Mouse (Mus musculus): ENCODE data around the gene Ubn2. TPM values are rescaled to one million over a fixed set of nuclear protein-coding genes. Genes with fewer than 3 reads are reported as not detected.

The Ubn2 gene
- polyA plus RNA-seq, 1 experiment from 2014 or later, result 12.7 TPM

GRCm38 (mm10) chr6:38492550-38492949, 58.8 kb downstream of the Ubn2 start:
- no peaks in the 10 kb centered on the region for H3K4me1 ChIP-seq
- H3K9me3 ChIP-seq, result no peaks in the 10 kb centered on the region
- H3K9ac ChIP-seq, result no peak overlapping the region
- no peak overlapping the region for H3K27ac ChIP-seq
- no peak overlapping the region for H3K4me2 ChIP-seq
- peaks cover 37% of the 10 kb centered on the region for H3K36me3 ChIP-seq
- no peaks in the 10 kb centered on the region for H3K27me3 ChIP-seq
- ATAC-seq (ENCODE audit: borderline replicate concordance, extremely low read depth, low FRiP score, low TSS enrichment), result no peak
- no peak overlapping the region for H3K4me3 ChIP-seq
- 82% methylated on average over 3 of the region's 3 CpGs for WGBS

- no peak overlapping the region for H3K9ac ChIP-seq
- no peaks in the 10 kb centered on the region for H3K9me3 ChIP-seq
- no peak overlapping the region for H3K4me3 ChIP-seq
- H3K27me3 ChIP-seq, result no peaks in the 10 kb centered on the region
- H3K36me3 ChIP-seq, result peaks cover 38% of the 10 kb centered on the region
- no peaks in the 10 kb centered on the region for H3K4me1 ChIP-seq
- no peak overlapping the region for H3K4me2 ChIP-seq
- no peak overlapping the region for H3K27ac ChIP-seq
- ATAC-seq (ENCODE audit: borderline replicate concordance, extremely low read depth, low FRiP score, low TSS enrichment), result no peak
- WGBS, result 41% methylated on average over 4 of the region's 4 CpGs
Measured at GRCm38 (mm10) chr6:38495641-38496040, 61.9 kb downstream of the Ubn2 start.

GRCm38 (mm10) chr6:38512096-38512495, 78.3 kb downstream of the Ubn2 start:
- no peak overlapping the region for H3K9ac ChIP-seq
- 94% methylated on average over 1 of the region's 1 CpGs for WGBS
- no peak overlapping the region for H3K4me2 ChIP-seq
- no peaks in the 10 kb centered on the region for H3K27me3 ChIP-seq
- no peaks in the 10 kb centered on the region for H3K9me3 ChIP-seq
- ATAC-seq (ENCODE audit: borderline replicate concordance, extremely low read depth, low FRiP score, low TSS enrichment), result no peak
- no peak overlapping the region for H3K4me3 ChIP-seq
- no peaks in the 10 kb centered on the region for H3K4me1 ChIP-seq
- H3K27ac ChIP-seq, result no peak overlapping the region
- no peaks in the 10 kb centered on the region for H3K36me3 ChIP-seq

- ATAC-seq (ENCODE audit: borderline replicate concordance, extremely low read depth, low FRiP score, low TSS enrichment), result no peak
Measured at GRCm38 (mm10) chr6:38512830-38513229, 79.1 kb downstream of the Ubn2 start.

GRCm38 (mm10) chr6:38515201-38515600, 81.5 kb downstream of the Ubn2 start:
- no peak for ATAC-seq (ENCODE audit: borderline replicate concordance, extremely low read depth, low FRiP score, low TSS enrichment)
- no peak overlapping the region for H3K4me3 ChIP-seq
- H3K9ac ChIP-seq, result no peak overlapping the region
- WGBS, result 89% methylated on average over 4 of the region's 4 CpGs
- no peaks in the 10 kb centered on the region for H3K9me3 ChIP-seq
- no peak overlapping the region for H3K4me2 ChIP-seq
- no peaks in the 10 kb centered on the region for H3K27me3 ChIP-seq
- H3K4me1 ChIP-seq, result no peaks in the 10 kb centered on the region
- no peak overlapping the region for H3K27ac ChIP-seq
- no peaks in the 10 kb centered on the region for H3K36me3 ChIP-seq

More at GRCm38 (mm10) chr6:38512830-38513229, 79.1 kb downstream of the Ubn2 start:
- no peaks in the 10 kb centered on the region for H3K4me1 ChIP-seq
- H3K27me3 ChIP-seq, result no peaks in the 10 kb centered on the region
- H3K36me3 ChIP-seq, result no peaks in the 10 kb centered on the region
- H3K4me3 ChIP-seq, result no peak overlapping the region
- H3K27ac ChIP-seq, result no peak overlapping the region
- no peak overlapping the region for H3K4me2 ChIP-seq
- no peak overlapping the region for H3K9ac ChIP-seq
- H3K9me3 ChIP-seq, result no peaks in the 10 kb centered on the region

- Histone ChIP-seq H3K36me3 (no peaks in the 10 kb centered on the region), H3K4me2 (peak overlapping the region; percentile 19; the same call in 1 of the 2 replicates), H3K9ac (no peak overlapping the region), H3K4me1 (no peaks in the 10 kb centered on the region), H3K9me3 (no peaks in the 10 kb centered on the region), H3K4me3 (no peak overlapping the region), H3K27me3 (no peaks in the 10 kb centered on the region), H3K27ac (no peak overlapping the region)
- 18% methylated on average over 8 of the region's 8 CpGs for WGBS
- ATAC-seq (ENCODE audit: borderline replicate concordance, extremely low read depth, low FRiP score, low TSS enrichment), result no peak
Measured at GRCm38 (mm10) chr6:38523851-38524250, 90.1 kb downstream of the Ubn2 start.

GRCm38 (mm10) chr6:38531211-38531820, 97.6 kb downstream of the Ubn2 start:
- no peaks in the 10 kb centered on the region for H3K36me3 ChIP-seq
- no peaks in the 10 kb centered on the region for H3K9me3 ChIP-seq
- no peak for ATAC-seq (ENCODE audit: borderline replicate concordance, extremely low read depth, low FRiP score, low TSS enrichment)
- H3K4me2 ChIP-seq, result no peak overlapping the region
- no peaks in the 10 kb centered on the region for H3K27me3 ChIP-seq
- no peak overlapping the region for H3K9ac ChIP-seq
- H3K4me1 ChIP-seq, result peaks cover 14% of the 10 kb centered on the region; the same call in 1 of the 2 replicates
- no peak overlapping the region for H3K27ac ChIP-seq
- 58% methylated on average over 5 of the region's 5 CpGs for WGBS
- no peak overlapping the region for H3K4me3 ChIP-seq

GRCm38 (mm10) chr6:38532500-38533420, 99.0 kb downstream of the Ubn2 start:
- H3K27ac ChIP-seq, result peak overlapping the region; percentile 95
- 6% methylated on average over 25 of the region's 25 CpGs for WGBS
- peak; percentile 51 for ATAC-seq (ENCODE audit: borderline replicate concordance, extremely low read depth, low FRiP score, low TSS enrichment)
- peak overlapping the region; percentile 98 for H3K4me3 ChIP-seq
- no peaks in the 10 kb centered on the region for H3K36me3 ChIP-seq
- H3K4me1 ChIP-seq, result peaks cover 14% of the 10 kb centered on the region; the same call in 1 of the 2 replicates
- H3K9ac ChIP-seq, result peak overlapping the region; percentile 44
- peak overlapping the region; percentile 69 for H3K4me2 ChIP-seq
- H3K27me3 ChIP-seq, result no peaks in the 10 kb centered on the region
- H3K9me3 ChIP-seq, result no peaks in the 10 kb centered on the region

- Histone ChIP-seq H3K9me3 (no peaks in the 10 kb centered on the region), H3K4me3 (peak within 1 kb of the TSS; percentile 98), H3K4me1 (peaks cover 14% of the 10 kb centered on the region; the same call in 1 of the 2 replicates), H3K9ac (peak within 1 kb of the TSS; percentile 44), H3K27ac (peak within 1 kb of the TSS; percentile 95), H3K27me3 (no peaks in the 10 kb centered on the region), H3K4me2 (peak within 1 kb of the TSS; percentile 69), H3K36me3 (no peaks in the 10 kb centered on the region)
- ATAC-seq (ENCODE audit: borderline replicate concordance, extremely low read depth, low FRiP score, low TSS enrichment), result peak; percentile 92
- WGBS, result 3% methylated on average over 41 of the region's 41 CpGs
Measured at GRCm38 (mm10) chr6:38533428-38534405, 100.0 kb downstream of the Ubn2 start, which contains the start of gene Fmc1. Fmc1 (plus strand) TSS chr6:38533502.

- H3K4me2 ChIP-seq, result peak overlapping the region; percentile 69
- under 1% methylated on average over 53 of the region's 53 CpGs for WGBS
- H3K4me3 ChIP-seq, result peak overlapping the region; percentile 98
- peak overlapping the region; percentile 95 for H3K27ac ChIP-seq
- H3K9me3 ChIP-seq, result no peaks in the 10 kb centered on the region
- ATAC-seq (ENCODE audit: borderline replicate concordance, extremely low read depth, low FRiP score, low TSS enrichment), result peak; percentile 74
- H3K4me1 ChIP-seq, result peaks cover 14% of the 10 kb centered on the region; the same call in 1 of the 2 replicates
- H3K27me3 ChIP-seq, result no peaks in the 10 kb centered on the region
- peak overlapping the region; percentile 95 for H3K9ac ChIP-seq
- peaks cover 1% of the 10 kb centered on the region; the same call in 1 of the 2 replicates for H3K36me3 ChIP-seq
Measured at GRCm38 (mm10) chr6:38534640-38535365, 101.1 kb downstream of the Ubn2 start.

- peaks cover 7% of the 10 kb centered on the region; the same call in 1 of the 2 replicates for H3K36me3 ChIP-seq
- H3K9ac ChIP-seq, result peak overlapping the region; percentile 95
- H3K27ac ChIP-seq, result peak overlapping the region; percentile 95
- ATAC-seq (ENCODE audit: borderline replicate concordance, extremely low read depth, low FRiP score, low TSS enrichment), result no peak
- peak overlapping the region; percentile 98 for H3K4me3 ChIP-seq
- no peaks in the 10 kb centered on the region for H3K9me3 ChIP-seq
- H3K4me2 ChIP-seq, result peak overlapping the region; percentile 69
- WGBS, result under 1% methylated on average over 9 of the region's 9 CpGs
- no peaks in the 10 kb centered on the region for H3K27me3 ChIP-seq
- peaks cover 14% of the 10 kb centered on the region; the same call in 1 of the 2 replicates for H3K4me1 ChIP-seq
Measured at GRCm38 (mm10) chr6:38535366-38535690, 101.6 kb downstream of the Ubn2 start.

All from lung, embryonic 15.5 days (tissue).